Mouse (Mus musculus) large intestine, adult 2 months (tissue): ENCODE data around the gene Cracr2a. TPM values are rescaled to one million over a fixed set of nuclear protein-coding genes. Genes with fewer than 3 reads are reported as not detected.
"Not testable (repeated sequence)": the region's sequence is repeated elsewhere in the genome, so short reads cannot be mapped to it uniquely, and the experiment has no call there.

Experiments
- DNase-seq: peaks from one replicate; pipeline ENCODE4 v3.0.0-alpha.2; 2012; ENCODE audit warnings: low read depth, low spot score
- WGBS: fragments of 180-500 bp; shearing (Covaris S2); methylation state at CpG from one replicate; pipeline ENCODE4 v1.1.7; 2018; 5-methylcytosine and 5-hydroxymethylcytosine counted together
- polyA plus RNA-seq: library from polyadenylated mRNA; depleted of rRNA; stranded (reverse); fragments of >200 nt; gene quantifications from 2 replicates; pipeline ENCODE4 v1.2.3, GENCODE M21; 2012; rRNA removed

Cracr2a gene
- polyA plus RNA-seq: 4.0 and 6.4 TPM in 2 replicates

DNA sequence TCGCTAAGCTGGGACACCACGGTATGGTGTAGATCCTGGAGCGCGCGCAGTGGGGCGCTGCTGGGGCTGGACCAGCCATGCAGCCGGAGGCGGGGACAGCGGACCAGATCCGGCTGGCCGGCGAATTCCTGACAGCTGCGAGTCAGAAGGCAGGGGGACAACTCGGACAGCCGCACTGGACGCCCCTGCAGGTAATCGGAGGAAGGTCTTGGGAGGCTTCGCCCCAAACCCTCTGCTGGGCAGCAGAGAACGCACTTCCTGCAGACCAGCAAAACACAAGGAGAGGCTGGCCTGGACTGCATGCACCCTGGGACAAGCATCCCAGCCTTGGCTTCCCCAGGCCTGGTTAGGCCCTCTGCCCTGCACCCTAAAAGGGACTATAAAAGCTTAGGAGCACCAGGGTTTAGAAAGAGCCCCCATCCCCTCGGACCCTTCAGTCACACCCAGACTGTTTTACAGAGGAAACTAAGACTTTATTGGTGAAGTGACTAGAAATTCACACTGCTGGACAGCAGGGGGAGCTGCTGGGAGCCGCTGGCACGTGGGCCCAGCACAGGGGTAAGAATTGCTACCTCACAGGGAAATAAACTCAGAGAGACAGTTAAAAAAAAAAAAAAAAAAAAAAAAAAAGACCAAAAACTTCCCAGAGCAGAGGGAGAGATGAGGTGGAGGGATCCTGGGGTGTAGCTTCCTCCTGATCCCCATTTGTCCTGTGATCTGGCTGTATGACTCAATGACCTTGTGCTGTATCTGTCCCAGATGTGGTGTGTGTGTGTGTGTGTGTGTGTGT lies at the start of gene Cracr2a:
Gene Cracr2a, plus strand, starts transcription at position 108 of the 790 bp plus-strand sequence.
- no peak for DNase-seq
- WGBS: under 1% methylated on average over 22 of the region's 22 CpGs

GRCm38 (mm10) chr6:127513776-127514175 lies 47.4 kb upstream of the Cracr2a start:
- DNase-seq: not testable (repeated sequence)
- 85% methylated on average over 7 of the region's 12 CpGs for WGBS

DNA sequence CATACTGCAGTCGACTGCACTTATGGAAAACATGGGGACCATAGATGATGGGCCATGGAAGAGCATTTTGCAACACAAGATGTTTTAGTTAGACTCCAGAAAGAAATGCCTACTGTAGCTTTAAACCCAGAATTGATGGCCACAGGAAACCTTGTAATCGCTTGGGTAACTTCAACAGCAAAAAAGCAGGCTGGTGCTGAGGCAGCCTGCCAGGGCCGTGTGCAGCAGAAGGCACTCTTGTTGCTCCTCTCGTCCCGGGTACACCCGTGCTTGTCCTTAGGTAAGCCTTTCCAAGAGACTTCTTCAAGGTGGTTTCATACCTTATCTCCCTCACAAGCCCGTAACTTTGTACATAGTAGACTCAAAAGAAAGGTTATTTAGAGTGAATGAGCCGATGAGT lies 40.0 kb upstream of the Cracr2a start:
- no peak for DNase-seq
- 55% methylated on average over 8 of the region's 8 CpGs for WGBS

DNA sequence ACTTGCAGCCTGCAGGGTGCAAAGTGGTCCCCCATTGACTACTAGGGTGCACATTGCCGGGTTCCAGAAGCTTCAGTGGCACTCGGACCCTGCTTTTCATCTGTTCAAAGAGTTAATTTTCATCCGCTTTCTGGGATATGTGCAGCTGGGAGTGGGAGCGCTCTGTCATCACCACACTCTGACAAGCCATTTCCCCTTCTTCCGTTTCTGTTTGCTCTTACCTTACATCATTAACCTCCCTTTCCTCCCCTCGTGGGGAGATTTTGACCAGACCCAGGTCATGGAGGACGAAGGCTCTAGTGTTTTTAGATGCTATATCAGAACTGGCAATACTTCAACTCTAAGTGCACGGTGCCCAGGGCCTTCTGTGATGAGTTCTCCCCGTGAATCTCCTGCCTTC lies 38.8 kb upstream of the Cracr2a start:
- DNase-seq: no peak
- 34% methylated on average over 9 of the region's 9 CpGs for WGBS

- WGBS: 30% methylated on average over 8 of the region's 8 CpGs
- DNase-seq: no peak
These were observed 36.7 kb upstream of the Cracr2a start for GRCm38 (mm10) chr6:127524442-127524841.

DNA sequence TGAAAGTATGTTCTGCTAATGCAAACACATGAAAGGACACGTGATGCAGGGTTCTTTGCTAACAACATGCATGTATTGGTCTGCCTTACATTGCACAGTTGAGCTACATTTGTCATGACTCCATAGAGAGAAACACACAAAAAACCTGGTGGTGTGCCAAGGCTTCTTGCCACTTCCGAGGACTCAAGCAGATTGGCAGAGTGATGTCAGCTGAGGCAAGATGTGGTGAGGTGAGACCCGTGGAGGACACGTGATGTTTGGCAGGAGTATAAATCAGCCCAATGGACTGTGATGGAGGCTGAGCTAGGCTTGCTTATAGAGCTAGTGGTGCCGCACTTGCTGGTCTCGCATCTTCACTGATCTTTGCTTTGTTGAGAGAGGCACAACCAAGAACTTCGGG lies 32.5 kb upstream of the Cracr2a start:
- WGBS: 86% methylated on average over 7 of the region's 7 CpGs
- DNase-seq: no peak

- DNase-seq: no peak
These were observed 31.7 kb upstream of the Cracr2a start for GRCm38 (mm10) chr6:127529451-127529850.

GRCm38 (mm10) chr6:127530206-127530605 lies 30.9 kb upstream of the Cracr2a start:
- 52% methylated on average over 3 of the region's 3 CpGs for WGBS
- no peak for DNase-seq

More at GRCm38 (mm10) chr6:127529451-127529850, 31.7 kb upstream of the Cracr2a start:
- WGBS: 16% methylated on average over 2 of the region's 2 CpGs

DNA sequence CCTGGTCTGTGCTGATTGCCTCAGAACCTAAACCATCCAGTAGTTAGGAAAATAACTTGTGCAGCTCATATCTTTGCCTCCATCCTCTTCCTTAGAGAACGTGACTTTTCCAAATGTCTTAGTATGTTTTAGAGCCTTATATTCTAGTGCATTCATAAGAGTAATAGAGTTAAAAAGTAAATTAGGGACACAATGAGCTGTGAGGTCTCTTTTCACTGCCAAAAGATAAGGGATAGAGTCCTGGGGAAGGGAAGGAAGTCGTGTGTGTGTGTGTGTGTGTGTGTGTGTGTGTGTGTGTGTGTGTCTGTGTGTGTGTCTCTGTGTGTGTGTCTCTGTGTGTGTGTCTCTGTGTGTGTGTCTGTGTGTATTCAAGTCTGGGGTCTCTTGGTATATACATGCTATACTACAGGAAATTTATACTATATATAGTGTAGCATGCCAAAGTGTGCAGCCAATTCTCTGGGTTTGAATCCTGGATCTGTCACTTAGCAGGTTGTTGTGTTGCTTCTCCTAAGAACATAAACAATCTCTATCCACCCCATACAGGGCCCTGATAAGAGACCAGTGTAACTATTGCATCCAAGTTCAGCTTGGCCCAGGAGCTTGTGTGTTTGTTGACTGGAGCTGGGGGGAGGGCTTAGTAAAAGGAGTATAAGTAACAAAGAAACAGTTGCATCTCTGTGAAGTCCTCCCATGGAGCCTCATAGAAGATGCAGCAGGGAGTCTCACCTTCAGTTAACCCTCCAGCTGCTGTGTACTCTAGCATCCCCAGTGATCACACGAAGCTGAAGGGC lies 29.5 kb upstream of the Cracr2a start:
- WGBS: 44% methylated on average over 3 of the region's 3 CpGs
- DNase-seq: no peak

DNA sequence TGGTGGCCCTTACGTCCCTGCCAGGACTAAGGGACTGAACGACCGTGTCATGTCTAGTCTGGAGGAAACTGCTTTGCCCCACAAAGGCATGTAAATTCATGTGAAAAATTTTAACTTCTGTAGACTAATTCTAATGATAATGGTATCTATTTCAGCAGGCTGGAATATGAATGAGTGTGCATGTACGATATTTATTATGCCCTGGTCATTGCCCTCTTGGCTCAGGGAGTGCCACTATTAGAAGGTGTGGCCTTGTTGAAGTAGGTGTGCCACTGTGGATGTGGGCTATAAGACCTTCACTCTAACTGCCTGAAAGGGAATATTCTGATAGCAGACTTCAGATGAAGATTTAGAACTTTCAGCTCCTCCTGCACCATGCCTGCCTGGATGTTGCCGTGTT lies 28.8 kb upstream of the Cracr2a start:
- no peak for DNase-seq
- 73% methylated on average over 5 of the region's 5 CpGs for WGBS

DNA sequence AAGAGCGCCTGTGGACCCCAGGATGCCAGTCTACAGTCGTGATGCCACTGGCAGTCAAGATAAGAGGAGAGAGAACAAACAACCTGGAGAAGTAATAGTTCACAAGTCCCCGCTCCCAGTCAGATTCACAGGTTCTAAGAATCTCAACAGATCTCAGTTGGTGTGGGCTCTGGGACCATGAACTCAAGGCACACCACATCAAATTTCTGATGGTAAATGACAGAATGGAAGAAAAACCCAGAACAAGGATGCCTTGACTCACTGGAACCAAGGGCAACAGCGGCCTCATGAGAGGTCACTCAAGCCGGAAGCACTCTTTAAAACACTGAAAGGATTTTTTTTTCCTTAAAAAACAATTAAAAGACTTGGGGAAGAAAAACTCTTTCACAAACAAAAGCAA lies 27.4 kb upstream of the Cracr2a start:
- 79% methylated on average over 5 of the region's 5 CpGs for WGBS
- DNase-seq: no peak

- WGBS: 58% methylated on average over 7 of the region's 7 CpGs
These were observed 24.1 kb upstream of the Cracr2a start for GRCm38 (mm10) chr6:127537035-127537434.

GRCm38 (mm10) chr6:127538118-127538517 lies 23.0 kb upstream of the Cracr2a start:
- 57% methylated on average over 2 of the region's 2 CpGs for WGBS
- no peak for DNase-seq

More at GRCm38 (mm10) chr6:127537035-127537434, 24.1 kb upstream of the Cracr2a start:
- no peak for DNase-seq

- WGBS: 85% methylated on average over 4 of the region's 4 CpGs
- DNase-seq: no peak
These were observed 21.9 kb upstream of the Cracr2a start for GRCm38 (mm10) chr6:127539226-127539625.

DNA sequence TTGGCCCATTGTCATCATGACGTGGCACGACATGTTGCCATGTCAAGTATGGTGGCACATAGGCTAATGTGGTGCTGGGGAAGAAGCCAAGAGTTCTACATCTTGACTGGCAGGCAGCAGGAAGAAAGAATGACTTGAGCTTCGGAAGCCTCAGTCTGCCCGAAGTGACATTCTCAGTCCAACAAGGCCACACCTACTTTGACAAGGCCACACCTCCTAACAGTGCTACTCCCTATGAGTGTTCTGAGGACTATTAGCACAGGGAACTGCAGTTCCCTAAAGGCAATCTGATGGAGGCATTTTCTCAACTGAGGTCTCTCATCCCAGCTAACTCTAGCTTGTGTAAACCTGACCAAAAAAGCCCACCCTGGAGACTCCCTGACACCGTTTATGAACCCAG lies 21.5 kb upstream of the Cracr2a start:
- 58% methylated on average over 5 of the region's 5 CpGs for WGBS
- no peak for DNase-seq

- DNase-seq: no peak
- WGBS: 48% methylated on average over 4 of the region's 4 CpGs
These were observed 20.6 kb upstream of the Cracr2a start for GRCm38 (mm10) chr6:127540517-127540916.

GRCm38 (mm10) chr6:127541617-127542374 lies 19.3 kb upstream of the Cracr2a start:
- no peak for DNase-seq
- WGBS: 35% methylated on average over 18 of the region's 18 CpGs

GRCm38 (mm10) chr6:127546676-127547075 lies 14.5 kb upstream of the Cracr2a start:
- no peak for DNase-seq
- WGBS: 6% methylated on average over 4 of the region's 4 CpGs

- WGBS: 87% methylated on average over 4 of the region's 4 CpGs
- no peak for DNase-seq
These were observed 8.2 kb upstream of the Cracr2a start for GRCm38 (mm10) chr6:127552940-127553339.

GRCm38 (mm10) chr6:127555553-127555952 lies 5.6 kb upstream of the Cracr2a start:
- DNase-seq: no peak
- 24% methylated on average over 6 of the region's 6 CpGs for WGBS
